8 mouse cellular contexts compared by ENCODE assay signal in genomic region chr12:101818608-101819370, GRCm38 (mm10). TPM values are rescaled to one million over a fixed set of nuclear protein-coding genes. Genes with fewer than 3 reads are reported as not detected.
DNase-seq lines count a peak whose midpoint lies in the region; ATAC-seq and TF ChIP-seq lines count a peak whose summit lies in the region.

Gene Fbln5, minus strand, starts transcription at chr12:101819055.

- peak; percentile 84 for ATAC-seq in forebrain, embryonic 15.5 days (replicated peaks)
- ATAC-seq in megakaryocyte, adult 5-6 weeks (ENCODE audit: poor library complexity, severe bottlenecking): 0 out of 2 replicates have a peak, but pooled peaks have one; percentile 9
- no peak for ATAC-seq in monocyte, adult 5-6 weeks (replicated peaks; ENCODE audit: insufficient number of reproducible peaks, low FRiP score, low TSS enrichment, poor library complexity, severe bottlenecking)

- no peaks in the 10 kb centered on the region for H3K36me3 ChIP-seq in E14TG2a.4 (ENCODE audit: insufficient read depth, low read length)
- no peaks in the 10 kb centered on the region for H3K36me3 ChIP-seq in forebrain, embryonic 15.5 days

- peak within 1 kb of the TSS; percentile 86 for H3K4me2 ChIP-seq in forebrain, embryonic 15.5 days (replicated peaks)

- H3K9me3 ChIP-seq in E14TG2a.4 (ENCODE audit: low read length): no peaks in the 10 kb centered on the region
- no peaks in the 10 kb centered on the region for H3K9me3 ChIP-seq in forebrain, embryonic 15.5 days

- intact Hi-C loops in left cerebral cortex, postnatal 14 days (cut with DNase I): no loop called here

- no peak within 1 kb of the TSS for H3K27ac ChIP-seq in forebrain, embryonic 15.5 days (replicated peaks)

- H3K9ac ChIP-seq in forebrain, embryonic 15.5 days (replicated peaks): peak within 1 kb of the TSS; percentile 38

- H3K4me3 ChIP-seq in E14TG2a.4 (replicated peaks; ENCODE audit: low read length): peak within 1 kb of the TSS; percentile 73
- H3K4me3 ChIP-seq in forebrain, embryonic 15.5 days: peak within 1 kb of the TSS; percentile 48

- no peak for DNase-seq in adrenal gland, adult 8-10 months
- peak; percentile 72 for DNase-seq in heart, postnatal 4 days
- DNase-seq in left cerebral cortex, postnatal 14 days (ENCODE audit: low spot score in 2 of 2): no peak
- peak; percentile 31 for DNase-seq in right cerebral cortex, postnatal 4 days

- no peak for TF ChIP-seq CTCF in E14TG2a.4 (conservative IDR thresholded peaks at IDR 0.05; ENCODE audit: low read length)

- under 1% methylated on average over 46 of the region's 46 CpGs for WGBS in forebrain, embryonic 15.5 days

- peaks cover 48% of the 10 kb centered on the region for H3K27me3 ChIP-seq in E14TG2a.4 (ENCODE audit: insufficient read depth, low read length)
- H3K27me3 ChIP-seq in forebrain, embryonic 15.5 days: 0 out of 2 replicates have a peak, but pooled peaks cover 9% of the 10 kb centered on the region

- H3K4me1 ChIP-seq in E14TG2a.4 (replicated peaks; ENCODE audit: low read depth, low read length): peaks cover 17% of the 10 kb centered on the region; the same call in 1 of the 2 replicates
- H3K4me1 ChIP-seq in forebrain, embryonic 15.5 days: peaks cover 16% of the 10 kb centered on the region

RNA-seq across cellular contexts. Expression of gene Fbln5, which starts in this region (rescaled TPM):
- 10 to 100 TPM; 37.6 to 66.7 (median 58.3) TPM for total RNA-seq in adrenal gland, adult 8-10 months (2022)
- polyA plus RNA-seq in forebrain, embryonic 15.5 days (2015; fragmentation: Nextera tagmentation; extraction: Ambion mirVana): 5.9 and 6.4 TPM in 2 replicates
- total RNA-seq in heart, postnatal 4 days (2021): 10 to 100 TPM; 57.0 to 69.2 TPM
- 10 to 100 TPM; 13.3 to 14.1 TPM for total RNA-seq in left cerebral cortex, postnatal 14 days (2021)
- total RNA-seq in megakaryocyte, adult 5-6 weeks (2015): 0.33 and 0.89 TPM in 2 replicates
- 0.48 TPM in 1 of 2 replicates, not detected in the other for total RNA-seq in megakaryocyte, adult 5-6 weeks (2017)
- not detected in 3 replicates for total RNA-seq in monocyte, adult 5-6 weeks (2017)

Comparison
In these comparisons a context has a peak if more than half of its experiments do, and no peak if none do; other contexts are left out.
1. RNA of gene Fbln5 (total RNA-seq): 57.0 to 69.2 TPM in heart, postnatal 4 days, 37.6 to 66.7 TPM in adrenal gland, adult 8-10 months and 13.3 to 14.1 TPM in left cerebral cortex, postnatal 14 days; 0.33 to 0.89 TPM in megakaryocyte, adult 5-6 weeks and not detected in monocyte, adult 5-6 weeks; every median in the first group is over 4 times any median in the second.
2. Peak in ATAC-seq in megakaryocyte, adult 5-6 weeks; RNA of the gene not detected or under 1 TPM.
3. DNase-seq: peak in heart, postnatal 4 days (single experiment) and right cerebral cortex, postnatal 4 days (single experiment); none in adrenal gland, adult 8-10 months (single experiment) and left cerebral cortex, postnatal 14 days (0 of 2).